Mouse (Mus musculus): ENCODE measurements at regions not wholly inside any gene's neighbourhood (a gene's known extent, or its start where the extent isn't known, plus 50 kb on each side); places are given as distances from the start of the nearest gene placed in this dataset.
A peak's percentile ranks its signal among the peaks of the same experiment; 100 is the strongest.

DNA sequence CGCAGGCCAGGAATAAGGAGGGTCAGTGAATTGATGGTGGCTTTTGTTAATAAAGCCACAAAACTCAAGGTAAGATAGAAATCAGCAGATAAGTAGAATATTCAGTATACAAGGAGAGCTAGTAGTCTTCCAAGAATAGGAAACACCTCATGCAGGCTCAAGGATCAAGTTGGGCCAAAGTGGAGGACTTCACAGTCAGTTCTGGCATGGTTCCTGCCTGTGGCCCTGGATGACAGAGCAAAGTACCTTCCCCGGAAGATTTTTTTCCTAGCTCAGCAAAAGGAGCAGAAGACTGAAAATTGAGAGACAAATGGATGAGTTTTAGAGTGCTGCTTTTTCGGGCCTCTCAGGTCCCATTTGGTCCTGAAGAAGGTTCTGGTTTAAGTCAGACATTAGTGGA, 420.9 kb upstream of the Htr2a start:
- WGBS: 91% methylated on average over 3 of the region's 3 CpGs
- H3K9ac ChIP-seq (replicated peaks): no peak overlapping the region
- no peak for ATAC-seq (ENCODE audit: low FRiP score)

DNA sequence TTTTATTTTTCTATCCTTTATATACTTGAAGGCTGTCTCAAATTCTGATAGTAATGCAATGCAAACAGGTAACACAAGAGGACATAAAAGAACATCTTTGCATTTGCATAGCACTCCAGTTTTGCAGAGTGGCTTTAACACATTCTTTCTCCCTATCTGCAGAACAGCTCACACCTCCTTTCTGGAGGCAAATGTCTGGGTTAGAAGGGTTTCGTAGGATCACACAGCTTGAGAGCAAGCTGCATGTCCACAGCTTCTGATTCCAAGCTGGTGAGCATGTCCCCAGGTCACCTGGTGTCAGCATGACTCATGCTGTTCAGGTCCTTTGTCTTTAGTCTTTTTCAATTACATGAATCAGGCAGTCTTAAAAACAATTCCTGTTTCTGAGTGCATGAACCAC, 418.5 kb upstream of the Htr2a start:
- no peak for ATAC-seq (ENCODE audit: low FRiP score)
- Histone ChIP-seq H3K4me3 (replicated peaks) (no peak overlapping the region), H3K4me1 (no peaks in the 10 kb centered on the region), H3K36me3 (no peaks in the 10 kb centered on the region), H3K27me3 (replicated peaks) (no peaks in the 10 kb centered on the region), H3K9ac (replicated peaks) (no peak overlapping the region), H3K9me3 (replicated peaks) (no peaks in the 10 kb centered on the region), H3K4me2 (no peak overlapping the region), H3K27ac (replicated peaks) (no peak overlapping the region)
- 86% methylated on average over 1 of the region's 1 CpGs for WGBS

More for the DNA sequence above, 420.9 kb upstream of the Htr2a start:
- no peaks in the 10 kb centered on the region for H3K27me3 ChIP-seq (replicated peaks)
- no peaks in the 10 kb centered on the region for H3K9me3 ChIP-seq (replicated peaks)
- no peaks in the 10 kb centered on the region for H3K4me1 ChIP-seq
- no peak overlapping the region for H3K4me3 ChIP-seq (replicated peaks)
- no peak overlapping the region for H3K27ac ChIP-seq (replicated peaks)
- no peaks in the 10 kb centered on the region for H3K36me3 ChIP-seq
- no peak overlapping the region for H3K4me2 ChIP-seq

DNA sequence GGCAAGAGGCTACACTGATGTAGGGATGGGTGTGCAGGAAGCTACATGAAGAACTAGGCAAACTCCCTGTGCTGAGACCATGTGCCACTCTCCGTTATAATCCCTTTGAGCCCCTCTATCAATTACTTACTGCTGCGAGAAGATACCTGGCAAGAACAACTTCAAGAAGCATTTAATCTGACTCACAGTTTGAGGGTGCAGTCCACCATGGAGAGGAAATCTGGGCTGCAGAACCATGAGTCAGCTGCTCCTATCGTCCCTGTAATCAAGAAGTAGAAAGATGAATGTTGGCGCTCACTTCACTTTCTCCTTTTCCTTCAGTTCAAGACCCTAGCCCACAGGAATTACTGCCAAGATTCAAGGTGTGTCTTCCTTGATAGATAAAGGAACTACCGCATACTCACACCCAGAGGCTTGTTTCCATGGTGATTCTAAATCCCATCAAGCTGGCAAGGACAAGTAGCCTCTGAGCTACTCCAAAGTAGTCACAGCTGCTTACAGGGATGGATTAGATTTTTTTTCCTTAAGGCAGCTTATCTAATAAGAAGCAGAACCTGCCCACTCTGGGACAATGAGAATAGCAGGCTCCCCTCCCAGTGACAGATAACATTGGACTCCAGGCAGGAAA, 411.0 kb upstream of the Htr2a start:
- H3K4me1 ChIP-seq: no peaks in the 10 kb centered on the region
- H3K27me3 ChIP-seq (replicated peaks): no peaks in the 10 kb centered on the region
- WGBS: 83% methylated on average over 5 of the region's 5 CpGs
- no peak overlapping the region for H3K27ac ChIP-seq (replicated peaks)
- no peak overlapping the region for H3K9ac ChIP-seq (replicated peaks)
- ATAC-seq (ENCODE audit: low FRiP score): no peak
- H3K4me3 ChIP-seq (replicated peaks): no peak overlapping the region
- no peak overlapping the region for H3K4me2 ChIP-seq
- H3K9me3 ChIP-seq (replicated peaks): no peaks in the 10 kb centered on the region
- H3K36me3 ChIP-seq: no peaks in the 10 kb centered on the region

DNA sequence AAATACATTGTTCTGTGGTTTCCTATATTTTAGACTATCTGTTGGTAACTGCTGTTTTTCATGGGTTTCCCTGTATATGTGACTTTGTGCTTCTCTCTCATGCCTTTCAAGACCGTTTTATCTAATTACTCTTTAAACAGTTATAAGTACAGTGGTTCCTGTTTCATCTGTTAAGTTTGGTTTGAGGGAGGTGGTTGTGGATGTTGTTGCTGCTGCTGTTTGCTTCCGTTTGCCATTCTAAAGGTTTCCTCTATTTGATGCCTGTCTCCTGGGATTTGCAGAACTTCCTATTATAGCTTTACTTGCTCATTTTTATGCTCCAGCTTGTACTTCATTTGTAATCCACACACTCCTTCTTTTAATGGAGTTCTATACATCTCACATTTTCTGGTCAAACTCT, 400.4 kb upstream of the Htr2a start:
- 77% methylated on average over 2 of the region's 2 CpGs for WGBS
- no peak for ATAC-seq (ENCODE audit: low FRiP score)
- Histone ChIP-seq H3K27me3 (replicated peaks) (no peaks in the 10 kb centered on the region), H3K4me1 (no peaks in the 10 kb centered on the region), H3K36me3 (no peaks in the 10 kb centered on the region), H3K27ac (replicated peaks) (no peak overlapping the region), H3K4me2 (no peak overlapping the region), H3K9ac (replicated peaks) (no peak overlapping the region), H3K9me3 (replicated peaks) (no peaks in the 10 kb centered on the region), H3K4me3 (replicated peaks) (no peak overlapping the region)

DNA sequence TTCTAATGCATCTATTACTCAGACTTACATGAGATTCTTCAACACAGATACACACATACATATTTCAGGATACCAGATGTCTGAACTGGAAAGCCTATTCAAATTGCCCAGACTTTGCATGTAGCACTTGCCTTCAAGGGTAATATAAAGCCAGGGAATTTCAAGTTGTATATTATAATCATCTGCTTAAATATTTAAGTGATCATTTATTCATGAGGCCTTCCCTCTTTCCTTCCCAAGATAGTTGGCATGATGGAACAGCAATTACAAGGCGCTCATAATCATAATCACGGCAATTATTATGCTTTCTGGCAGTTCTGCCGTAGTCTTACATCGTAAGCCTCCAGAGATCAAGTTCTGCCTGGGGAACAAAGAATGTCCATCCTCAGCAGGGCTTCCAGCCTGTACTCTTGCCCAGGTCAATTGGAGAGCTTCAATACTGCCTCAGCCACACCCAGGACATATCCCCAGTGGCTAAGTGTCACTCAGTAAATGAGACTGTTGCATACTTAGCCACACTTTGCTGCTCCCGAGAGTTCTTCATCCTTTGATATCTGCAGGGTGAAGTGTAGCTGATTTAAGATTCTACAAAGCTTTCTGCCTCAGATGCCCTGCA, 391.3 kb upstream of the Htr2a start:
- H3K27ac ChIP-seq (replicated peaks): no peak overlapping the region
- ATAC-seq (ENCODE audit: low FRiP score): no peak
- no peak overlapping the region for H3K9ac ChIP-seq (replicated peaks)
- no peak overlapping the region for H3K4me3 ChIP-seq (replicated peaks)
- no peaks in the 10 kb centered on the region for H3K9me3 ChIP-seq (replicated peaks)
- no peaks in the 10 kb centered on the region for H3K36me3 ChIP-seq
- WGBS: 53% methylated on average over 5 of the region's 5 CpGs
- no peaks in the 10 kb centered on the region for H3K4me1 ChIP-seq
- H3K27me3 ChIP-seq (replicated peaks): no peaks in the 10 kb centered on the region
- H3K4me2 ChIP-seq: no peak overlapping the region

DNA sequence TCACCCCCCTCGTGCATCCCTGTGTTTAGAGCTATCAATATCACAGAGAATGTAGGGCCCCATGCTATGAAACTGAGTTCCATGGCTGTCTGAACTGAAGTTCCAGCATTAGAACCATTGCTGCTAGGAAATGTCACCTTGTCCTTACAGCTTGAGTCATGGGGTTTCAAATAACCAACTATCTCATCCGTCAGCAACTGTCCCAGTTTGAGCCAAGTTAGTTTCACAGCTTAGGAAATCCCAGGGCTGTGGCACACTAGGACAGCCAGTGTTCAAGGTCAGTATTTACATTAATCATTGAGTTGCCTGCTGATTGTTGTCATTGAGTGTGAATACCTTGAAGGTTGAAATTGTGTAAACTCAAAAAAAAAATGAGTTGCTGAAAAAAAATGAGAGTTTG, 390.6 kb upstream of the Htr2a start:
- no peaks in the 10 kb centered on the region for H3K36me3 ChIP-seq
- H3K4me3 ChIP-seq (replicated peaks): no peak overlapping the region
- no peak for ATAC-seq (ENCODE audit: low FRiP score)
- no peak overlapping the region for H3K27ac ChIP-seq (replicated peaks)
- H3K4me1 ChIP-seq: no peaks in the 10 kb centered on the region
- H3K9me3 ChIP-seq (replicated peaks): no peaks in the 10 kb centered on the region
- no peaks in the 10 kb centered on the region for H3K27me3 ChIP-seq (replicated peaks)
- no peak overlapping the region for H3K9ac ChIP-seq (replicated peaks)
- H3K4me2 ChIP-seq: no peak overlapping the region
- 88% methylated on average over 2 of the region's 2 CpGs for WGBS

DNA sequence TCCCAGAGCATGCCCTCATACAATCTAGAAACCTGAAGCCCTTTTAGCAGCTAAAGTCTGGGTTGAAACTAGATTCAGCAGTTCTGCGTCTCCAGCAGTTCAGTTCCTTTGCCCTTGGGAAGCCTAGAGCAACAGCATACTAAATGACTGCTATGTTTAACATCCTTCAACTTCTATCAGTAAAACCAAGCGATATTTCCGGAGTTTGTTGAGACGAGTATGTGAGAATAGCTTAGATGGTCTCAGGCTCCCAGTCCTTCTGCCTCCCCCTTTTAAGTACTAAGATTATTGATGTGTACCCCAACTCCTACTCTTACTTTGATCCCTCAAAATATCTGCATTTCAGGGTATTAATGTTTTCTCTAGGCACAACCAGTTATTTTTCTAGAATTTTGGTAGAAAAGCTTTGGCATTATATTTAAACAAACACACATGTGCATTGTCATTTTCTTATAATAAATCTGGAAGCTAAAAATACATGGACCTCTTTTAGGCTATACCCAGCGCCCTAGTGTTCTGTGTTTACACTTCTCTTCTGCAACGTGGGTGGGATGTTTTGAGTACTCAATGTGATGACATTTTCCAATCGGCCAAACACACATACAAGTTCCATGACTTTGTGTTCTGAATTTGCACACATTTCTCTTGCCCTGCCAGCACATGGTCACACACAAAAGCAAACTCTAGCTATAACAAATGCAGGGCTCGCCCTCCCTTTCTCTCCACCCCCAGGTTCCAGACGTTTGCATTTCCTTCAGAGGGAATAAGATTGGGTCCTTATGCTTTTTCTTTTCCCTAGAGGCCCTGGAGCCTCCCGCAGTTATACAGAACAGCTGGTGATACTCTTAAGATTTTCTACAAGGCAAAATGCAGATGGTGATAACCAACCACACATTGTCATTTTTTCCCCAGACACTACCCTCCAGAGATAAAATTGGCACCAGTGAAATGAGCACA, 388.2 kb upstream of the Htr2a start:
- Histone ChIP-seq H3K36me3 (no peaks in the 10 kb centered on the region), H3K4me2 (no peak overlapping the region), H3K27me3 (replicated peaks) (no peaks in the 10 kb centered on the region), H3K4me3 (replicated peaks) (no peak overlapping the region), H3K4me1 (no peaks in the 10 kb centered on the region), H3K9me3 (replicated peaks) (no peaks in the 10 kb centered on the region), H3K9ac (replicated peaks) (no peak overlapping the region), H3K27ac (replicated peaks) (no peak overlapping the region)
- 73% methylated on average over 10 of the region's 10 CpGs for WGBS
- ATAC-seq (ENCODE audit: low FRiP score): no peak

DNA sequence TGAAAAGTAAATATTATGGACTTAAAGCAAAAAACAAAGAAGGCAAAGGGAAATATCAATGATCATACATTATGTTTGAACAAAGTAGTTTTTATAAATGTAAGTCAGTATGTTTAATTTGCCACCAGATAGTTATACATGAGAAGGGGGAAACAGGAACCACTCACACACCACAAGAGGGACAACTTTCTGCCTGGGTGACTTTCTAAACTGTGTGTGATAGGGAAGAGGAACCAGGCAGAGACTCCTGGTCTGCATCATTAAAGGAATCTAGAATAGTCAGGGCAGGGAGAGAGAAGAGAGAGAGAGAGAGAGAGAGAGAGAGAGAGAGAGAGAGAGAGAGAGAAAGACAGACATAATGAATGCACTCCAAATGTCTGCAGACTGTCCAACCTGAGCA, 385.6 kb upstream of the Htr2a start:
- Histone ChIP-seq H3K4me2 (no peak overlapping the region), H3K36me3 (no peaks in the 10 kb centered on the region), H3K27me3 (replicated peaks) (no peaks in the 10 kb centered on the region), H3K27ac (replicated peaks) (no peak overlapping the region), H3K4me1 (no peaks in the 10 kb centered on the region), H3K9me3 (replicated peaks) (no peaks in the 10 kb centered on the region), H3K9ac (replicated peaks) (no peak overlapping the region), H3K4me3 (replicated peaks) (no peak overlapping the region)
- no peak for ATAC-seq (ENCODE audit: low FRiP score)

DNA sequence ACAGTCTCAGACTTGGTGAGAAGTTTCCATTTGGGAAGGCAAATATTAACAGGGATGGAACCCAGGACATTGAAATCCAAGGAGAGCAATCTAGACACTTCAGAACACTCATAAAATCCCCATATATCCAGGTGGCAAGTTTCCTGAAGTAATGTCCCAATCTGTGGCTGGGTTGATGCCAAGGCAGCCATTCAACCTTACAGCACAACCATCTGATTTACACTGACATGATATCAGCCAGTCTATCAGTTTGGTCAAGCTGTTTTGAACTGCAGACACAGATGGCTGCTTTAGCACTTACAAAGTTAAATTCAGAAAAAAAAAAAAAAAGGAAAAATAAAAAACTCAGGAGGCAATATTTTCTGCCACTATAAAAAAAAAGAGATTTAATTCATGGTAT, 381.2 kb upstream of the Htr2a start:
- no peak overlapping the region for H3K27ac ChIP-seq (replicated peaks)
- ATAC-seq (ENCODE audit: low FRiP score): no peak
- no peak overlapping the region for H3K4me2 ChIP-seq
- no peaks in the 10 kb centered on the region for H3K27me3 ChIP-seq (replicated peaks)
- H3K4me3 ChIP-seq (replicated peaks): no peak overlapping the region
- H3K9me3 ChIP-seq (replicated peaks): no peaks in the 10 kb centered on the region
- no peaks in the 10 kb centered on the region for H3K36me3 ChIP-seq
- no peaks in the 10 kb centered on the region for H3K4me1 ChIP-seq
- no peak overlapping the region for H3K9ac ChIP-seq (replicated peaks)

DNA sequence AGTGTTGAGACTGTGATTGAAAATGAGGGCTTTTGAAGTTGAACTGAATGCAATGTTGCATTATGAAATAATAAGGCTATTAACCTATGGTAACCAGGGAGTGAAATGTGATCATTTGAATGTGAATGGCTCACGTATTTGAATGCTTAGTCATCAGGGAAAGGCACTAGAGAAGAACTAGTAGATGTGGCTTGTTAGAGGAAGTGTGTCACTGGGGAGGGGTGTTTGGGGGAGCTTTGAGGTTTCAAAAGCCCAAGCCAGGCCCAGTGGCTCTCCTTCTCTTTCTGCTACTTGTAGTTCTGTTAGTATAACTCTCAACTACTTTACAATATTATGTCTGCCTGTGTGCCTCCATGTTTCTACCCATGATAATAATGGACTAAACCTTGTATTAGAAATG, 373.6 kb upstream of the Htr2a start:
- H3K9ac ChIP-seq (replicated peaks): no peak overlapping the region
- no peak overlapping the region for H3K4me2 ChIP-seq
- no peak overlapping the region for H3K27ac ChIP-seq (replicated peaks)
- 59% methylated on average over 1 of the region's 1 CpGs for WGBS
- H3K9me3 ChIP-seq (replicated peaks): no peaks in the 10 kb centered on the region
- H3K4me3 ChIP-seq (replicated peaks): no peak overlapping the region
- H3K4me1 ChIP-seq: no peaks in the 10 kb centered on the region
- H3K27me3 ChIP-seq (replicated peaks): no peaks in the 10 kb centered on the region
- no peak for ATAC-seq (ENCODE audit: low FRiP score)
- no peaks in the 10 kb centered on the region for H3K36me3 ChIP-seq

DNA sequence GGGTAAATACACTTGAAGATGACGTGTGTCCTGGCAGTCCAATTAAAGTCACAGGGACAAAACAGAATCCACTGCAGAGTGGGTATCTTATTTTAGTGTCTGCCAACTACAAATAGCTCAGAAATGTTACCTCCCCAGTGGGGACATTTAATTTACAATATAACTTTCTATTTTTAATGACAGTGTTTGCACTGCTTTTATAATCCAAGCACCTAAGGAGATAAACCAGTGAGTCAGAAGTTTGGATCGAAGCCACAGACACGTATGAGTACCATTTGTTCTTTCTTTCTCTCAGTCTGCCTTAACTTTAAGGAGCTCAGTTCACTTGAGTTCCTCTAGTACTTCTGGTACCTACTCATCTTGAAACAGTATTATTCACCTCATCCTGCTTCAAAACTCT, 346.1 kb upstream of the Htr2a start:
- 91% methylated on average over 3 of the region's 3 CpGs for WGBS
- H3K27ac ChIP-seq (replicated peaks): no peak overlapping the region

DNA sequence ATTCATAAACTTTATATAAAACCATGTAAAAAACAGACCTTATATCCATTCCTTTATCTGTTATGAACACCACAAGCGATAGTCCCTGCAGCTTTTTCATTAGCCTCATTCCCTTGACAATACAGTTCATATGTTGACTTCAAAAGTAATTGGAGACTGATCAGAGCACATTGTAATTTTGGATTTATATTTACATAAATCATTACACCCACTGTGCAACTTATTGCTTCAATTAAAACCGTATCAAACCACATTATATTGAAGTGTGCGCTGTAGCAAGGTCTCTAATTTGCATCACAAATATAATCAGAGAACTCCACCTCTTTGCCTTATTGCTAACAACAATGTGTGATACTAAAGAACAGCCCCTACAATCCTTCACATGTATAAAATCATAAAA, 336.2 kb upstream of the Htr2a start:
- Histone ChIP-seq H3K27ac (replicated peaks) (no peak overlapping the region), H3K36me3 (no peaks in the 10 kb centered on the region), H3K9me3 (replicated peaks) (no peaks in the 10 kb centered on the region), H3K27me3 (replicated peaks) (no peaks in the 10 kb centered on the region), H3K4me3 (replicated peaks) (no peak overlapping the region), H3K4me1 (no peaks in the 10 kb centered on the region), H3K4me2 (no peak overlapping the region), H3K9ac (replicated peaks) (no peak overlapping the region)
- peak; percentile 50; the same call in 1 of the 2 replicates for ATAC-seq (ENCODE audit: low FRiP score)
- 33% methylated on average over 3 of the region's 3 CpGs for WGBS

More for the DNA sequence above, 346.1 kb upstream of the Htr2a start:
- Histone ChIP-seq H3K27me3 (replicated peaks) (no peaks in the 10 kb centered on the region), H3K9ac (replicated peaks) (no peak overlapping the region), H3K4me1 (no peaks in the 10 kb centered on the region), H3K9me3 (replicated peaks) (no peaks in the 10 kb centered on the region), H3K4me2 (no peak overlapping the region), H3K4me3 (replicated peaks) (no peak overlapping the region), H3K36me3 (no peaks in the 10 kb centered on the region)
- no peak for ATAC-seq (ENCODE audit: low FRiP score)

Data from neural tube, embryonic 15.5 days (tissue).